Mouse (Mus musculus) heart, postnatal 0 days (tissue): ENCODE measurements around the gene Hdac10. TPM values are rescaled to one million over a fixed set of nuclear protein-coding genes. Genes with fewer than 3 reads are reported as not detected.

Experiments used
- ATAC-seq: fragments of 200-750 bp; cut with Nextera tagmentation; 2 replicates; pipeline ENCODE4 v1.8.0; 2017; ENCODE audit warnings: low read depth, moderate number of reproducible peaks, moderate library complexity; ENCODE audit not compliant: insufficient read depth
- DNase-seq: peaks from one replicate; pipeline ENCODE4 v3.0.0-alpha.2; 2016; ENCODE audit warnings: low spot score
- H3K27ac ChIP-seq: fragments of 300-500 bp; sonication (generic); 2 replicates; pipeline ENCODE4 v1.5.1; 2014; ENCODE audit warnings: low read depth, mild to moderate bottlenecking
- H3K27me3 ChIP-seq: fragments of 300-500 bp; sonication (generic); 2 replicates; pipeline ENCODE4 v1.6.1; 2014; ENCODE audit warnings: low read length, mixed read lengths; ENCODE audit not compliant: control insufficient read depth, insufficient read depth
- H3K36me3 ChIP-seq: fragments of 300-500 bp; sonication (generic); replicated peaks from 2 replicates; pipeline ENCODE4 v1.6.1; 2014; ENCODE audit warnings: low read length, mixed read lengths; ENCODE audit not compliant: control insufficient read depth, insufficient read depth
- H3K4me1 ChIP-seq: fragments of 300-500 bp; sonication (generic); 2 replicates; pipeline ENCODE4 v1.6.1; 2014; ENCODE audit warnings: antibody characterized with exemption; ENCODE audit not compliant: control insufficient read depth, insufficient read depth
- H3K4me2 ChIP-seq: fragments of 300-500 bp; sonication (generic); 2 replicates; pipeline ENCODE4 v1.6.1; 2014; ENCODE audit warnings: low read depth, mild to moderate bottlenecking, low read length, moderate library complexity
- H3K4me3 ChIP-seq: fragments of 300-500 bp; sonication (generic); 2 replicates; pipeline ENCODE4 v1.5.1; 2014; ENCODE audit warnings: low read depth, low read length
- H3K9ac ChIP-seq: fragments of 300-500 bp; sonication (generic); replicated peaks from 2 replicates; pipeline ENCODE4 v1.6.1; 2014; ENCODE audit warnings: low read depth, low read length, mixed read lengths
- H3K9me3 ChIP-seq: fragments of 300-500 bp; sonication (generic); replicated peaks from 2 replicates; pipeline ENCODE4 v1.6.1; 2016; ENCODE audit warnings: low read length; ENCODE audit not compliant: control insufficient read depth
- CTCF ChIP-seq: IDR thresholded peaks from 2 replicates; pipeline ENCODE4 v1.5.1; 2016; ENCODE audit warnings: antibody characterized with exemption, control low read depth, low read depth
- EP300 ChIP-seq: IDR thresholded peaks from 2 replicates; pipeline ENCODE4 v1.6.1; 2016; ENCODE audit warnings: antibody characterized with exemption, low read depth
- WGBS: fragments of 180-500 bp; shearing (Covaris S2); extraction: QIAGEN DNeasy Blood & Tissue Kit; methylation state at CpG from one replicate; pipeline ENCODE4 v1.1.7; 2014; 5-methylcytosine and 5-hydroxymethylcytosine counted together
- polyA plus RNA-seq: library from polyadenylated mRNA; unstranded; fragments of >200 nt; fragmentation: Nextera tagmentation; extraction: Ambion mirVana; gene quantifications from 2 replicates; pipeline ENCODE4 v1.2.1, GENCODE M21; 2015
- total RNA-seq: library from RNA; depleted of rRNA; stranded (reverse); fragments of >200 nt; gene quantifications from 2 replicates; pipeline ENCODE4 v1.2.3, GENCODE M21; 2014; ENCODE audit warnings: low replicate concordance

The Hdac10 gene
- total and polyA plus RNA-seq, 2 experiments from 2014 or later = 10.8 to 14.9 TPM

DNA sequence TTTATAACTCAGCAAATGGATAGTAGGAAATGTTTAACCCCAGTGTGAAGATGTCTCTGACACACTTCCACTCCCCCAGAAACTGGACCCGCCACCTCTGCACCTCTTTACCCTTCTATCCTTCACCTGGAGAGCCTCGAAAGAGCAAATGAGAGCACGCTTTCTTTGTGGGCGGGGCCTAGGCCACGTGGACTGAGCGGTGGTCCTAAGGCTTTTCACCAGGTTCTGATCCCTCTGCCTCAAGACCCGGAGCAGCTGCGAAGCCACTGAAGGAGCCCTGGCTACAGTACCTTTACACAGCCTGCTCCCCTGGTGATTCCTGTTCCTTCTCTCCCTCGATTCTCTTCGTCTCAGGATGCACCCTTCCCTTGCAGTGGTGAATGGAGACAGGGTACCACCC lies 19.0 kb upstream of the Hdac10 start:
- ATAC-seq = no peak
- H3K4me3 ChIP-seq = no peak overlapping the region
- TF ChIP-seq EP300 = no peak
- no peak overlapping the region for H3K9ac ChIP-seq
- peaks cover 51% of the 10 kb centered on the region for H3K27me3 ChIP-seq
- H3K27ac ChIP-seq = no peak overlapping the region
- peaks cover 15% of the 10 kb centered on the region for H3K4me1 ChIP-seq
- no peak for DNase-seq
- no peak overlapping the region for H3K4me2 ChIP-seq
- 26% methylated on average over 10 of the region's 10 CpGs for WGBS
- no peaks in the 10 kb centered on the region for H3K36me3 ChIP-seq
- no peaks in the 10 kb centered on the region for H3K9me3 ChIP-seq

DNA sequence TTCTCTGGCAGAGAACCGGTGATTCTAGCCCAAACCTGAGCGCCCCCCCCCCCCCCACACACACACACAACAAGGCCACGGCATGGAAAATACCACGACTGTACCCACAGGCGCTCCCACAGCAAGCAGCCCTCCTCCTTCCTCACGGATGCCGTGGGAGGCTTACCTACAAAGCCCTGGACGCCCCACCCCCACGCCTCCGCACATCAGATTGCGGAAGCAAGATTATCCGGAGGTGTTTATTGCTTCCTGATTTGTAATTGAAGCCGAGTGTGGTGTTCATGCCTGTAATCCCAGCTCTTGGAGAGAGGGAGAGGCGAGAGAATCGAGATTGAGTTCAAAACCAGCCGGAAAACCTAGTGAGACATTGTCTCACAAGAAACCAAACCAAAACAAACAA lies 18.5 kb upstream of the Hdac10 start:
- Histone ChIP-seq H3K4me1 (peaks cover 15% of the 10 kb centered on the region), H3K27ac (no peak overlapping the region), H3K36me3 (no peaks in the 10 kb centered on the region), H3K4me2 (peak overlapping the region; percentile 52), H3K9me3 (no peaks in the 10 kb centered on the region), H3K9ac (no peak overlapping the region), H3K4me3 (peak overlapping the region; percentile 26), H3K27me3 (peaks cover 54% of the 10 kb centered on the region)
- TF ChIP-seq CTCF (no peak), EP300 (no peak)
- WGBS = 12% methylated on average over 15 of the region's 16 CpGs
- no peak for ATAC-seq
- no peak for DNase-seq

GRCm38 (mm10) chr15:89146537-89146936 lies 18.0 kb upstream of the Hdac10 start:
- H3K9me3 ChIP-seq = no peaks in the 10 kb centered on the region
- TF ChIP-seq EP300 (no peak), CTCF (no peak)
- H3K27ac ChIP-seq = no peak overlapping the region
- no peak overlapping the region for H3K9ac ChIP-seq
- WGBS = 2% methylated on average over 27 of the region's 27 CpGs
- peaks cover 15% of the 10 kb centered on the region for H3K4me1 ChIP-seq
- peak overlapping the region; percentile 52 for H3K4me2 ChIP-seq
- peak overlapping the region; percentile 26 for H3K4me3 ChIP-seq
- no peaks in the 10 kb centered on the region for H3K36me3 ChIP-seq
- ATAC-seq (0 out of 2 replicates have a peak, but pooled peaks have one; percentile 31), DNase-seq (no peak)
- peaks cover 56% of the 10 kb centered on the region for H3K27me3 ChIP-seq

GRCm38 (mm10) chr15:89145813-89146350 lies 17.4 kb upstream of the Hdac10 start:
- ATAC-seq (no peak), DNase-seq (no peak)
- Histone ChIP-seq H3K27ac (no peak overlapping the region), H3K4me2 (no peak overlapping the region), H3K4me1 (peaks cover 15% of the 10 kb centered on the region), H3K9ac (no peak overlapping the region), H3K4me3 (no peak overlapping the region), H3K27me3 (peaks cover 60% of the 10 kb centered on the region), H3K36me3 (no peaks in the 10 kb centered on the region), H3K9me3 (no peaks in the 10 kb centered on the region)
- TF ChIP-seq CTCF (no peak), EP300 (no peak)
- WGBS = 68% methylated on average over 24 of the region's 24 CpGs

GRCm38 (mm10) chr15:89144965-89145364 lies 16.5 kb upstream of the Hdac10 start:
- no peaks in the 10 kb centered on the region for H3K9me3 ChIP-seq
- no peak overlapping the region for H3K27ac ChIP-seq
- H3K9ac ChIP-seq = no peak overlapping the region
- H3K36me3 ChIP-seq = no peaks in the 10 kb centered on the region
- no peak overlapping the region for H3K4me3 ChIP-seq
- TF ChIP-seq CTCF = no peak
- no peak for TF ChIP-seq EP300
- DNase-seq (no peak), ATAC-seq (no peak)
- WGBS = 69% methylated on average over 11 of the region's 11 CpGs
- peaks cover 54% of the 10 kb centered on the region for H3K27me3 ChIP-seq
- H3K4me2 ChIP-seq = no peak overlapping the region
- H3K4me1 ChIP-seq = peaks cover 15% of the 10 kb centered on the region

DNA sequence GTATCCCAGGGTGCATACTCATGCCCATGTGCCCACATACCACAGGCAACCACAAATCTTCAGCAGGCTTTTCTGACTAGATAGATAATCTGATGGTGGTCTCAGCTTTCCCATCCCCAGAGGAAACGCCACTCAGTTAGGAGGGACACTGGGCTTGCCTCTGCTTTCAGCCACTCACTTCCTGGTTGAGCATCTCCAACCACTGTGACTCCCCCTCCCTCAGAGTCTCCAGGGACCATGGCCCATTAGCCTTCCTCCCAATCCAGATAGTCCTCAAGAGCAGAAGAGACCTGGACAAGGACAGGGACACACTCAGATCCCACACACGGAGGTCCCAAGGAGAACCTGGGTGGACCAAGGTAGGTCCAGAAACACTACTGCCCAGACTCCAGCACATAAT lies 14.6 kb upstream of the Hdac10 start:
- no peaks in the 10 kb centered on the region for H3K9me3 ChIP-seq
- peaks cover 12% of the 10 kb centered on the region for H3K4me1 ChIP-seq
- H3K36me3 ChIP-seq = no peaks in the 10 kb centered on the region
- H3K4me3 ChIP-seq = no peak overlapping the region
- peaks cover 43% of the 10 kb centered on the region for H3K27me3 ChIP-seq
- DNase-seq (no peak), ATAC-seq (no peak)
- 60% methylated on average over 2 of the region's 2 CpGs for WGBS
- H3K27ac ChIP-seq = no peak overlapping the region
- H3K9ac ChIP-seq = no peak overlapping the region
- no peak overlapping the region for H3K4me2 ChIP-seq
- no peak for TF ChIP-seq CTCF
- no peak for TF ChIP-seq EP300
